Mouse (Mus musculus) adrenal gland, postnatal 36 days (tissue): Measurements from ENCODE around the gene 1700030K09Rik. TPM values are rescaled to one million over a fixed set of nuclear protein-coding genes. Genes with fewer than 3 reads are reported as not detected.

ENCODE experiments used
- DNase-seq, 2 experiments: peaks; one replicate each; pipeline ENCODE4 v3.0.0; 2021; ENCODE audit warnings: mixed read lengths in 1 of 2
- microRNA-seq: library from miRNA; unstranded; fragments of <30 nt; microRNA quantifications from one replicate; pipeline ENCODE4 v1.2.0, GENCODE M21; 2021
- total RNA-seq, 2 experiments: library from RNA; stranded (reverse); gene quantifications; 2 replicates each; pipeline ENCODE4 v1.2.3; 2021

1700030K09Rik gene
- total RNA-seq, 2 experiments from 2014 or later: 7.1 to 8.1 TPM

GRCm38 (mm10) chr8:72507505-72507904, 63.8 kb downstream of the 1700030K09Rik start:
- no peak for DNase-seq

Small RNA genes lying within 50 kb of the gene (microRNA-seq; reads per million reads assigned to microRNA genes)
- 1.2 reads per million for gene Mir7068

Other genes starting within 250 kb of the 1700030K09Rik start
- gene Cib3, start 231.0 kb upstream of the 1700030K09Rik start, total RNA-seq: under 1 TPM in 1 of 2 experiments, not detected in 1; 0.72 TPM
- gene Gm11034, start 230.2 kb upstream of the 1700030K09Rik start, total RNA-seq: not detected
- gene Fam32a, start 224.2 kb upstream of the 1700030K09Rik start, total RNA-seq: 10 to 100 TPM; 46.9 to 61.4 TPM
- gene Ap1m1, start 203.9 kb upstream of the 1700030K09Rik start, total RNA-seq: 10 to 100 TPM; 59.4 to 61.3 TPM
- gene Gm10282, start 138.6 kb upstream of the 1700030K09Rik start, total RNA-seq: 10 to 100 TPM in 1 of 2 experiments, 1 to 10 TPM in 1; 5.8 to 20.3 TPM
- gene Klf2, start 124.8 kb upstream of the 1700030K09Rik start, total RNA-seq: 10 to 100 TPM; 45.2 to 67.5 TPM
- 10 to 100 TPM; 38.6 to 52.6 TPM for gene Eps15l1, start 22.4 kb upstream of the 1700030K09Rik start, total RNA-seq
- gene Calr3, start within 50 bp of the 1700030K09Rik start, total RNA-seq: 1 to 10 TPM; 3.7 to 4.3 TPM
- 10 to 100 TPM; 57.3 to 63.1 TPM for gene Cherp, start 31.3 kb downstream of the 1700030K09Rik start, total RNA-seq
- 10 to 100 TPM; 36.2 to 37.7 TPM for gene Slc35e1, start 48.7 kb downstream of the 1700030K09Rik start, total RNA-seq
- gene Med26, start 104.4 kb downstream of the 1700030K09Rik start, total RNA-seq: 10 to 100 TPM in 1 of 2 experiments, 1 to 10 TPM in 1; 9.7 to 11.3 TPM
- 100 to 1,000 TPM; 119 to 136 TPM for gene Smim7, start 127.2 kb downstream of the 1700030K09Rik start, total RNA-seq
- gene Tmem38a, start 128.2 kb downstream of the 1700030K09Rik start, total RNA-seq: 1 to 10 TPM; 5.8 to 9.1 TPM
- under 1 TPM; 0.36 TPM for gene Nwd1, start 202.8 kb downstream of the 1700030K09Rik start, total RNA-seq